In genomic region chr9:14841878-14842761, GRCm38 (mm10) we compare ENCODE assay signal across 9 mouse cellular contexts. TPM values are rescaled to one million over a fixed set of nuclear protein-coding genes. Genes with fewer than 3 reads are reported as not detected.
DNase-seq lines count a peak whose midpoint lies in the region; ATAC-seq and TF ChIP-seq lines count a peak whose summit lies in the region.
"Had no signal": no experiment of that assay in that cellular context is flagged by ENCODE, and none has a peak within 500 bp of the region (broad histone marks: within the 10 kb centered on the region; RNA-seq: fewer than 3 reads in every experiment).

No protein-coding gene starts in this region.

- H3K4me3 ChIP-seq in liver, postnatal 0 days (ENCODE audit: low read depth, low read length): no peak overlapping the region
- H3K4me3 ChIP-seq in liver, embryonic 12.5 days: no peak overlapping the region
- no peak overlapping the region for H3K4me3 ChIP-seq in kidney, postnatal 0 days (replicated peaks; ENCODE audit: low read depth, low read length)
- H3K4me3 ChIP-seq in olfactory bulb, adult 2 months (ENCODE audit: insufficient read depth, low read depth, low read length): no peak overlapping the region

- no peaks in the 10 kb centered on the region for H3K27me3 ChIP-seq in liver, postnatal 0 days (ENCODE audit: insufficient read depth, low read length)
- no peaks in the 10 kb centered on the region for H3K27me3 ChIP-seq in liver, embryonic 12.5 days (replicated peaks)
- H3K27me3 ChIP-seq in kidney, postnatal 0 days (ENCODE audit: insufficient read depth, low read length): no peaks in the 10 kb centered on the region

- 0 out of 2 replicates have a peak, but pooled peaks cover 3% of the 10 kb centered on the region for H3K36me3 ChIP-seq in liver, postnatal 0 days (replicated peaks; ENCODE audit: insufficient read depth, low read length)
- peaks cover 8% of the 10 kb centered on the region; the same call in 1 of the 2 replicates for H3K36me3 ChIP-seq in liver, embryonic 12.5 days
- no peaks in the 10 kb centered on the region for H3K36me3 ChIP-seq in kidney, postnatal 0 days (ENCODE audit: insufficient read depth, low read length)

- TF ChIP-seq CTCF in liver, postnatal 0 days (IDR thresholded peaks at IDR 0.05; ENCODE audit: low read depth): no peak
- TF ChIP-seq CTCF in kidney, postnatal 0 days (IDR thresholded peaks at IDR 0.05; ENCODE audit: low read depth): no peak
- no peak for TF ChIP-seq CTCF in olfactory bulb, adult 2 months (IDR thresholded peaks at IDR 0.05; ENCODE audit: insufficient read depth, low read depth, low read length)

- no peak overlapping the region for H3K9ac ChIP-seq in liver, postnatal 0 days (replicated peaks)
- H3K9ac ChIP-seq in liver, embryonic 12.5 days: no peak overlapping the region
- no peak overlapping the region for H3K9ac ChIP-seq in kidney, postnatal 0 days (ENCODE audit: low read depth, low read length)

- no peak for TF ChIP-seq POLR2A in olfactory bulb, adult 2 months (IDR thresholded peaks at IDR 0.05; ENCODE audit: insufficient read depth, low read depth, low read length)

- no peak overlapping the region for H3K27ac ChIP-seq in liver, postnatal 0 days (ENCODE audit: low read depth)
- no peak overlapping the region for H3K27ac ChIP-seq in liver, embryonic 12.5 days
- peak overlapping the region; percentile 25; the same call in 1 of the 2 replicates for H3K27ac ChIP-seq in kidney, postnatal 0 days
- peak overlapping the region; percentile 41; the same call in 1 of the 2 replicates for H3K27ac ChIP-seq in olfactory bulb, adult 2 months (ENCODE audit: insufficient read depth, low read depth, low read length)

- no peaks in the 10 kb centered on the region for H3K4me1 ChIP-seq in liver, postnatal 0 days (ENCODE audit: insufficient read depth)
- no peaks in the 10 kb centered on the region for H3K4me1 ChIP-seq in liver, embryonic 12.5 days
- no peaks in the 10 kb centered on the region for H3K4me1 ChIP-seq in kidney, postnatal 0 days (replicated peaks; ENCODE audit: insufficient read depth, low read length)
- H3K4me1 ChIP-seq in olfactory bulb, adult 2 months (ENCODE audit: control insufficient read depth, insufficient read depth, low read length): peaks cover 16% of the 10 kb centered on the region

- no peak overlapping the region for H3K4me2 ChIP-seq in liver, postnatal 0 days (ENCODE audit: low read depth, low read length)
- no peak overlapping the region for H3K4me2 ChIP-seq in liver, embryonic 12.5 days
- H3K4me2 ChIP-seq in kidney, postnatal 0 days (ENCODE audit: low read length): no peak overlapping the region

- no peaks in the 10 kb centered on the region for H3K9me3 ChIP-seq in liver, postnatal 0 days (ENCODE audit: low read length)
- H3K9me3 ChIP-seq in liver, embryonic 12.5 days (replicated peaks): no peaks in the 10 kb centered on the region
- H3K9me3 ChIP-seq in kidney, postnatal 0 days (replicated peaks; ENCODE audit: low read length): no peaks in the 10 kb centered on the region

- WGBS in liver, postnatal 0 days (ENCODE audit: insufficient replicate concordance): 78% methylated on average over 10 of the region's 10 CpGs
- WGBS in liver, embryonic 12.5 days (ENCODE audit: insufficient replicate concordance): 79% methylated on average over 10 of the region's 10 CpGs
- WGBS in kidney, postnatal 0 days: 60% methylated on average over 10 of the region's 10 CpGs
- 63% methylated on average over 10 of the region's 10 CpGs for WGBS in olfactory bulb, adult 2 months

- DNase-seq in adrenal gland, postnatal 14 days: peak; percentile 24
- no peak for DNase-seq in adrenal gland, adult 18-20 months (ENCODE audit: low spot score in 2 of 2)
- DNase-seq in liver, postnatal 0 days: no peak
- DNase-seq in kidney, postnatal 0 days (ENCODE audit: low spot score): peak; percentile 79
- no peak for DNase-seq in yolk sac, embryonic 10.5 days (ENCODE audit: low spot score)
- DNase-seq in liver: no peak

- ATAC-seq in liver, postnatal 0 days: peak; percentile 35
- ATAC-seq in liver, embryonic 12.5 days: no peak
- ATAC-seq in kidney, postnatal 0 days (replicated peaks; ENCODE audit: low FRiP score, low read depth): no peak

- TF ChIP-seq EP300 in liver, postnatal 0 days (IDR thresholded peaks at IDR 0.05; ENCODE audit: low read depth): no peak

RNA-seq across cellular contexts. Expression of gene Gpr83, which starts 17.9 kb away (rescaled TPM):
- total RNA-seq in adrenal gland, postnatal 14 days (2021): 0.23 TPM in 1 of 2 replicates, not detected in the other
- total RNA-seq in adrenal gland, adult 18-20 months (2021): not detected
- polyA plus RNA-seq in liver, postnatal 0 days (2015; fragmentation: Nextera tagmentation; extraction: Ambion mirVana): not detected in 2 replicates
- polyA plus RNA-seq in liver, embryonic 12.5 days (2016; fragmentation: Nextera tagmentation; extraction: Ambion mirVana): 0.07 TPM in 1 of 2 replicates, not detected in the other
- polyA plus RNA-seq in kidney, postnatal 0 days (2015; fragmentation: Nextera tagmentation; extraction: Ambion mirVana): 0.54 and 0.59 TPM in 2 replicates
- not detected in 2 replicates for polyA plus RNA-seq in olfactory bulb, adult 2 months (2012; ENCODE audit: insufficient read depth, insufficient read length, low replicate concordance, missing spikeins)
- polyA plus RNA-seq: C2C12 had no signal

RNA-seq across cellular contexts. Expression of gene Ankrd49, which starts 57.5 kb away (rescaled TPM):
- total RNA-seq in adrenal gland, postnatal 14 days (2021): 14.3 and 18.1 TPM in 2 replicates
- 10 to 100 TPM; 10.6 to 13.8 TPM for total RNA-seq in adrenal gland, adult 18-20 months (2021)
- 21.2 and 23.4 TPM in 2 replicates for polyA plus RNA-seq in liver, postnatal 0 days (2015; fragmentation: Nextera tagmentation; extraction: Ambion mirVana)
- 38.4 and 44.0 TPM in 2 replicates for polyA plus RNA-seq in liver, embryonic 12.5 days (2016; fragmentation: Nextera tagmentation; extraction: Ambion mirVana)
- 40.1 and 40.7 TPM in 2 replicates for polyA plus RNA-seq in kidney, postnatal 0 days (2015; fragmentation: Nextera tagmentation; extraction: Ambion mirVana)
- not detected in 2 replicates for polyA plus RNA-seq in olfactory bulb, adult 2 months (2012; ENCODE audit: insufficient read depth, insufficient read length, low replicate concordance, missing spikeins)

RNA-seq across cellular contexts. Expression of gene Mre11a, which starts 57.7 kb away (rescaled TPM):
- 16.6 and 18.7 TPM in 2 replicates for total RNA-seq in adrenal gland, postnatal 14 days (2021)
- total RNA-seq in adrenal gland, adult 18-20 months (2021): 10 to 100 TPM; 17.2 TPM
- 5.7 and 6.8 TPM in 2 replicates for polyA plus RNA-seq in liver, postnatal 0 days (2015; fragmentation: Nextera tagmentation; extraction: Ambion mirVana)
- polyA plus RNA-seq in liver, embryonic 12.5 days (2016; fragmentation: Nextera tagmentation; extraction: Ambion mirVana): 26.7 and 31.1 TPM in 2 replicates
- polyA plus RNA-seq in kidney, postnatal 0 days (2015; fragmentation: Nextera tagmentation; extraction: Ambion mirVana): 14.4 and 15.5 TPM in 2 replicates
- polyA plus RNA-seq in olfactory bulb, adult 2 months (2012; ENCODE audit: insufficient read depth, insufficient read length, low replicate concordance, missing spikeins): not detected in 2 replicates

Comparison
In these comparisons a context has a peak if more than half of its experiments do, and no peak if none do; other contexts are left out.
1. DNase-seq: peak in adrenal gland, postnatal 14 days (single experiment) and kidney, postnatal 0 days (single experiment); none in adrenal gland, adult 18-20 months (0 of 2), liver, postnatal 0 days (single experiment), yolk sac, embryonic 10.5 days (single experiment) and liver (single experiment).
2. H3K27ac ChIP-seq: peak in kidney, postnatal 0 days (single experiment) and olfactory bulb, adult 2 months (single experiment); none in liver, postnatal 0 days (single experiment) and liver, embryonic 12.5 days (single experiment).
3. RNA of gene Ankrd49, which starts 57.5 kb away (polyA plus RNA-seq): 40.1 to 40.7 TPM in kidney, postnatal 0 days, 38.4 to 44.0 TPM in liver, embryonic 12.5 days and 21.2 to 23.4 TPM in liver, postnatal 0 days; not detected in olfactory bulb, adult 2 months; every median in the first group is over 10 times any median in the second.